Mouse (Mus musculus): ENCODE results near the gene Mrap2. TPM values are rescaled to one million over a fixed set of nuclear protein-coding genes. Genes with fewer than 3 reads are reported as not detected.

The Mrap2 gene
- polyA plus RNA-seq, 1 experiment = 0.02 TPM

DNA sequence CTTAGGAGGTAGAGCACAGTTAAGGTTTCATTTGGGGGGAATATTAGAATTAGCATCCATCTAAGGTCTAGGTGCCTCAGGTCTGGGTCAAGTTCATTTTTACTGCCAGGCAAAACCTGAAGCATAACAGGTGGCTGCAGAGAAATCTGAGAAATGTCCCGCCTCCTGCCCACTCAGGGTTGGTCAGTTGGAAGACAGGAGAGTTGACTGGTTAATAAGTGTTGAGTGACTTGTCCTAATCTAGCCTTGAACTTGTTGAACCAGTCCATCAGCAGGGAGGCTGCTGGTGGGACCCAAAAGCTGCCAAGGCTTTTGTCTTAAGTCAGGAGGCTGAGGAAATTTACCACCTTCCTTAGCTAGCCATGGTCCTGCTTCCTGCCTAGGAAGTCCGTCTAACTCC lies 3.8 kb downstream of the Mrap2 start:
- H3K79me2 ChIP-seq (ENCODE audit: control insufficient read depth, insufficient read depth) = no peaks in the 10 kb centered on the region
- H3ac ChIP-seq (ENCODE audit: control insufficient read depth, insufficient read length) = no peak overlapping the region
- H3K36me3 ChIP-seq (ENCODE audit: control insufficient read depth, insufficient read depth) = no peaks in the 10 kb centered on the region
- no peak for TF ChIP-seq USF1 (IDR thresholded peaks at IDR 0.05; ENCODE audit: low read depth)
- TF ChIP-seq MAX (IDR thresholded peaks at IDR 0.05; ENCODE audit: low read depth) = no peak
- TF ChIP-seq TCF12 (IDR thresholded peaks at IDR 0.05; ENCODE audit: insufficient read depth, poor library complexity, severe bottlenecking) = no peak
- TF ChIP-seq MYOG (IDR thresholded peaks at IDR 0.05; ENCODE audit: control insufficient read depth in 1 of 3, insufficient read depth in 1 of 3, insufficient read length in 2 of 3, low read depth in 2 of 3) = no peak
- TF ChIP-seq MYOD1 (IDR thresholded peaks at IDR 0.05; ENCODE audit: control insufficient read depth in 1 of 3, insufficient read length in 2 of 3, low read depth in 2 of 3) = no peak
- no peak for TF ChIP-seq POLR2A (IDR thresholded peaks at IDR 0.05; ENCODE audit: insufficient read length, low read depth)
- H3K4me2 ChIP-seq (ENCODE audit: low read depth) = no peak overlapping the region
- H3K27me3 ChIP-seq (ENCODE audit: control insufficient read depth, insufficient read depth, insufficient read length) = peaks cover 30% of the 10 kb centered on the region
- H3K4me3 ChIP-seq = no peak overlapping the region

DNA sequence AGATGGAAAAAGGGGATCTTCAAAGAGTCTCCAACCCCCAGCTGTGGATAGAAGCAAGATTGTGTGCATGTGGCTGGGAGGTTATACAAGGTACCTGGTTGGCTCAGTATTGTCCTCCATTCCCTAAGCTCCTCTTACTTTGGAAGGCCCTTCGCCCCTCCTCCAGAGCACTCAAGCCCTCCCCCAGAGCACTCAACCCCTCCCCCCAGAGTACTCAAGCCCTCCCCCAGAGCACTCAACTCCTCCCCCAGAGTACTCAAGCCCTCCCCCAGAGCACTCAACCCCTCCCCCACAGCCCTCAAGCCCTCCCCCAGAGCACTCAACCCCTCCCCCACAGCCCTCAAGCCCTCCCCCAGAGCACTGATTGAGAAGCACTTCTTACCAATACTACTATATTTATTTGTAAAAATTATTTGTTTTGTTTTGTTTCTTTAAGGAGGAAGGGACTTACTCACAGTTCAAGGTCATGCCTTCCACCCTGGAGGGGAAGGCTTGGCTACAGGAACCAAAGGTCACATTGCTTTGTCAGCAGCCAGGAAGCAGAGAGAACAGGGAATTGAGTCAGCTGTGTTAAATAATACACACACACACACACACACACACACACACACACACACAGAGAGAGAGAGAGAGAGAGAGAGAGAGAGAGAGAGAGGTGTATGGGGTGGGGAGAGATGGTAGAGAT lies 8.7 kb downstream of the Mrap2 start:
- no peaks in the 10 kb centered on the region for H3K79me2 ChIP-seq (ENCODE audit: control insufficient read depth, insufficient read depth)
- H3K36me3 ChIP-seq (ENCODE audit: control insufficient read depth, insufficient read depth) = no peaks in the 10 kb centered on the region
- no peak overlapping the region for H3ac ChIP-seq (ENCODE audit: control insufficient read depth, insufficient read length)
- TF ChIP-seq TCF3 (IDR thresholded peaks at IDR 0.05; ENCODE audit: insufficient read length, low read depth) = no peak
- TF ChIP-seq MAX (IDR thresholded peaks at IDR 0.05; ENCODE audit: low read depth) = no peak
- no peak for TF ChIP-seq MYOD1 (IDR thresholded peaks at IDR 0.05; ENCODE audit: control insufficient read depth in 1 of 3, insufficient read length in 2 of 3, low read depth in 2 of 3)
- no peak for TF ChIP-seq CEBPB (IDR thresholded peaks at IDR 0.05; ENCODE audit: insufficient read depth, poor library complexity, severe bottlenecking)
- no peak for TF ChIP-seq MYOG (IDR thresholded peaks at IDR 0.05; ENCODE audit: control insufficient read depth in 1 of 3, insufficient read depth in 1 of 3, insufficient read length in 2 of 3, low read depth in 2 of 3)
- no peak for TF ChIP-seq REST (IDR thresholded peaks at IDR 0.05; ENCODE audit: insufficient read depth, insufficient read length)
- TF ChIP-seq TCF12 (IDR thresholded peaks at IDR 0.05; ENCODE audit: insufficient read depth, poor library complexity, severe bottlenecking) = no peak
- no peak for TF ChIP-seq E2F4 (IDR thresholded peaks at IDR 0.05; ENCODE audit: insufficient read depth)
- no peak for TF ChIP-seq SRF (IDR thresholded peaks at IDR 0.05; ENCODE audit: control insufficient read depth, insufficient read length, low read depth)
- TF ChIP-seq POLR2A (IDR thresholded peaks at IDR 0.05; ENCODE audit: insufficient read length, low read depth) = no peak
- TF ChIP-seq USF1 (IDR thresholded peaks at IDR 0.05; ENCODE audit: low read depth) = no peak
- no peaks in the 10 kb centered on the region for H3K27me3 ChIP-seq (ENCODE audit: control insufficient read depth, insufficient read depth, insufficient read length)
- no peak overlapping the region for H3K4me2 ChIP-seq (ENCODE audit: low read depth)
- no peak overlapping the region for H3K4me3 ChIP-seq

DNA sequence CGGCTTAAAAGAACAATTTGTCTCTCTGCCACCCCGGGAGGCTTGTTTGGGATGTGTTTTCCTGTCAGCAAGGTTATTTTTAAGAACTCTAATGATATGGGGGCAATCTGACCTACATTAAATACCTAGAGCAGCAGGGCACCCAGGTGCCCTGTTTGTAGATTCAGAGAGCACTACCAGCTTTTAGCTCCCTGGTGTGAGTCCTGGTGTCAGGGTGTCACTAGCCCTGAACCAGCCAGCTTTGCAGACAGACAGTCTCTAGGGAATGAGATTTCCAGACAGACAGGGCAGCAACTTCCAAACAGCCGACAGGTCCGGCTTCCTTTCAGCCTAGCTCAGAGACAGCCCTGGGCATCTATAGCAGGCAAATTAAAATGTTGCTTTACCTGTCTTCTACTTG lies 18.5 kb downstream of the Mrap2 start:
- Histone ChIP-seq H3K4me2 (ENCODE audit: low read depth) (no peak overlapping the region), H3K79me2 (ENCODE audit: control insufficient read depth, insufficient read depth) (no peaks in the 10 kb centered on the region), H3K36me3 (ENCODE audit: control insufficient read depth, insufficient read depth) (no peaks in the 10 kb centered on the region), H3K27me3 (ENCODE audit: control insufficient read depth, insufficient read depth, insufficient read length) (peaks cover 29% of the 10 kb centered on the region), H3ac (ENCODE audit: control insufficient read depth, insufficient read length) (no peak overlapping the region), H3K4me3 (no peak overlapping the region)
- TF ChIP-seq E2F4 (IDR thresholded peaks at IDR 0.05; ENCODE audit: insufficient read depth) = no peak
- TF ChIP-seq TCF3 (IDR thresholded peaks at IDR 0.05; ENCODE audit: insufficient read length, low read depth) = no peak
- TF ChIP-seq CEBPB (IDR thresholded peaks at IDR 0.05; ENCODE audit: insufficient read depth, poor library complexity, severe bottlenecking) = no peak
- no peak for TF ChIP-seq TCF12 (IDR thresholded peaks at IDR 0.05; ENCODE audit: insufficient read depth, poor library complexity, severe bottlenecking)
- no peak for TF ChIP-seq REST (IDR thresholded peaks at IDR 0.05; ENCODE audit: insufficient read depth, insufficient read length)
- no peak for TF ChIP-seq POLR2A (IDR thresholded peaks at IDR 0.05; ENCODE audit: insufficient read length, low read depth)
- no peak for TF ChIP-seq POLR2AphosphoS2 (IDR thresholded peaks at IDR 0.05; ENCODE audit: insufficient read length, low read depth)
- no peak for TF ChIP-seq USF1 (IDR thresholded peaks at IDR 0.05; ENCODE audit: low read depth)
- no peak for TF ChIP-seq SRF (IDR thresholded peaks at IDR 0.05; ENCODE audit: control insufficient read depth, insufficient read length, low read depth)
- no peak for TF ChIP-seq MYOG (IDR thresholded peaks at IDR 0.05; ENCODE audit: control insufficient read depth in 1 of 3, insufficient read depth in 1 of 3, insufficient read length in 2 of 3, low read depth in 2 of 3)
- TF ChIP-seq MYOD1 (IDR thresholded peaks at IDR 0.05; ENCODE audit: control insufficient read depth in 1 of 3, insufficient read length in 2 of 3, low read depth in 2 of 3) = no peak
- TF ChIP-seq MAX (IDR thresholded peaks at IDR 0.05; ENCODE audit: low read depth) = no peak

DNA sequence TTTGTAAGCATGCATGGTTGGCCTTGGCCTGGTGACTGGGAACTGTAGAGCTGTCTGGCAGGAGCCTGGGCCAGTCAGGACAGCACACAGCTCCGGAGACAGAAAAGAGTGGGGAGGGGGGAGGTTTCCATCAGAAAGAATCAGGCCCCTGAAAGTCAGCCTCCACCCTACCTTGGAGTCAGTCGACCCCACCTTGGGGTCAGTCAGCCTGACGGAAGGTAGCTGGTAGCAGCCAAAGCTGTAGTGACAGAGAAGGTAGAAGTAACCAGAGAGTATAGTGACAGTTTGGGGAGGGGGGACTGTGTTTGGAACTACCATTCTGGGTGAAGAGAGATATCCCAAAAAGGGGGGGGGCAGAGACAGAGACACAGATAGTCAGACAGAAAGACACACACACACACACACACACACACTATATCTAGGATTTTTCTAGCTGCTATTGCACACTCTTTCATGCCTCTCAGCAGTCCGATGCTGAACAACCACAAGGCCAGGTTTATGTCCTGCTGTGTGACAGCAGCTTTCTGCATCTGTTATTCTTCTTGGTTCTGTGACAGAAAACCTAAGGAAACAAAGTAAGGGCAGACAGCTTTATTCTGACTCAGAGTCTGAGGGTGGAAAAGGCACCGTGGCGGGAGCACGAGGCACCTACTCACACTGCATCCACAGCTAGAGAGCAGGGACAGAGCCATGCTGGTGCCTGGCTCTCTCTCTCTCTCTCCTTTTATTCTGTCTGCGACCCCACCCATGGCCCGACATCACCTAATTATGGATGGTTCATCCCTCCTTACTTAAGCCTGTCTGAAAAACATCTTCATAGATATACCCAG lies 23.1 kb downstream of the Mrap2 start:
- H3ac ChIP-seq (ENCODE audit: control insufficient read depth, insufficient read length) = no peak overlapping the region
- peaks cover 30% of the 10 kb centered on the region for H3K27me3 ChIP-seq (ENCODE audit: control insufficient read depth, insufficient read depth, insufficient read length)
- H3K36me3 ChIP-seq (ENCODE audit: control insufficient read depth, insufficient read depth) = no peaks in the 10 kb centered on the region
- H3K79me2 ChIP-seq (ENCODE audit: control insufficient read depth, insufficient read depth) = no peaks in the 10 kb centered on the region
- no peak overlapping the region for H3K4me2 ChIP-seq (ENCODE audit: low read depth)
- no peak for TF ChIP-seq POLR2AphosphoS2 (IDR thresholded peaks at IDR 0.05; ENCODE audit: insufficient read length, low read depth)
- no peak for TF ChIP-seq POLR2A (IDR thresholded peaks at IDR 0.05; ENCODE audit: insufficient read length, low read depth)
- TF ChIP-seq REST (IDR thresholded peaks at IDR 0.05; ENCODE audit: insufficient read depth, insufficient read length) = no peak
- TF ChIP-seq SRF (IDR thresholded peaks at IDR 0.05; ENCODE audit: control insufficient read depth, insufficient read length, low read depth) = no peak
- no peak for TF ChIP-seq MYOG (IDR thresholded peaks at IDR 0.05; ENCODE audit: control insufficient read depth in 1 of 3, insufficient read depth in 1 of 3, insufficient read length in 2 of 3, low read depth in 2 of 3)
- no peak for TF ChIP-seq MYOD1 (IDR thresholded peaks at IDR 0.05; ENCODE audit: control insufficient read depth in 1 of 3, insufficient read length in 2 of 3, low read depth in 2 of 3)
- no peak for TF ChIP-seq MAX (IDR thresholded peaks at IDR 0.05; ENCODE audit: low read depth)
- TF ChIP-seq USF1 (IDR thresholded peaks at IDR 0.05; ENCODE audit: low read depth) = no peak
- no peak for TF ChIP-seq TCF12 (IDR thresholded peaks at IDR 0.05; ENCODE audit: insufficient read depth, poor library complexity, severe bottlenecking)
- no peak for TF ChIP-seq E2F4 (IDR thresholded peaks at IDR 0.05; ENCODE audit: insufficient read depth)
- no peak for TF ChIP-seq CEBPB (IDR thresholded peaks at IDR 0.05; ENCODE audit: insufficient read depth, poor library complexity, severe bottlenecking)
- TF ChIP-seq TCF3 (IDR thresholded peaks at IDR 0.05; ENCODE audit: insufficient read length, low read depth) = no peak
- no peak overlapping the region for H3K4me3 ChIP-seq
